Mouse (Mus musculus): ENCODE measurements around the gene Thsd7b.

DNA sequence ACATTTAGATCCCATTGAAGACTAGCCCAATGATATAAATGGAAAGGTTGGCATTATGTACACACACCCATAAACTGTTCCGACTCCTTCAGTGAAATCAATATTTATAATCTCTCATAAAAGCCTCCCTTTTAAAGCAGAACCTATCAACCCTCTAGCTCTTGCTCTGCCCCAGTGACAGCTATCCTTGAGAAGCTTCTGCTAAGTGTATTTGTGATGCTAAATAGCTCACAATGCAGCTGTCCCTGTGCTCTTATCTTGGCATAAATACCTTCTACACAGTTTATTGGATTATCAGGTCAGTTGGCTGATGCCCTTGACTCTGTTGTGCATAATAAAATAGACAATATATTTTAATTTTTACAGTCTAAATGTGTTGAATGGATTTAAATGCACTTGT is 682.4 kb downstream of the Thsd7b start:
- TF ChIP-seq USF1 (IDR thresholded peaks at IDR 0.05; ENCODE audit: low read depth) (no peak), CTCF (IDR thresholded peaks at IDR 0.05; ENCODE audit: control insufficient read depth, insufficient read depth, insufficient read length) (no peak)

All from C2C12 (cell line).